Mouse (Mus musculus): Measurements from ENCODE around the gene Ppard.

GRCm38 (mm10) chr17:28270165-28270564, 37.7 kb downstream of the Ppard start:
- TF ChIP-seq POLR2A (IDR thresholded peaks at IDR 0.05; ENCODE audit: borderline replicate concordance, insufficient read depth, low read length), result no peak
- TF ChIP-seq CTCF (IDR thresholded peaks at IDR 0.05; ENCODE audit: borderline replicate concordance, insufficient read depth, low read depth, low read length), result no peak
